Mouse (Mus musculus) bone marrow macrophage, adult 2 months (primary cell): ENCODE measurements around the gene Fam102a. TPM values are rescaled to one million over a fixed set of nuclear protein-coding genes. Genes with fewer than 3 reads are reported as not detected.
A peak's percentile ranks its signal among the peaks of the same experiment; 100 is the strongest.

Experiments
- H3K27ac ChIP-seq: 2 replicates; pipeline ENCODE4 v1.5.1; 2012; ENCODE audit warnings: low read depth, low read length; ENCODE audit not compliant: insufficient read depth
- H3K4me1 ChIP-seq: 2 replicates; pipeline ENCODE4 v1.6.1; 2012; ENCODE audit warnings: low read length; ENCODE audit not compliant: control insufficient read depth, insufficient read depth
- H3K4me3 ChIP-seq: 2 replicates; pipeline ENCODE4 v1.5.1; 2012; ENCODE audit warnings: mild to moderate bottlenecking, low read length, moderate library complexity; ENCODE audit not compliant: insufficient read depth
- CTCF ChIP-seq: IDR thresholded peaks from 2 replicates; pipeline ENCODE4 v1.5.1; 2012; ENCODE audit warnings: low read depth, mild to moderate bottlenecking, low read length, moderate library complexity
- POLR2A ChIP-seq: IDR thresholded peaks from 2 replicates; pipeline ENCODE4 v1.6.1; 2012; ENCODE audit warnings: mild to moderate bottlenecking, low read depth, low read length, borderline replicate concordance
- polyA plus RNA-seq: library from polyadenylated mRNA; stranded (reverse); fragments of >200 nt; gene quantifications from 2 replicates; pipeline ENCODE4 v1.2.4, GENCODE M21; 2012; ENCODE audit not compliant: missing spikeins, insufficient read depth, insufficient read length

The Fam102a gene
- polyA plus RNA-seq, 1 experiment: 4.7 TPM

DNA sequence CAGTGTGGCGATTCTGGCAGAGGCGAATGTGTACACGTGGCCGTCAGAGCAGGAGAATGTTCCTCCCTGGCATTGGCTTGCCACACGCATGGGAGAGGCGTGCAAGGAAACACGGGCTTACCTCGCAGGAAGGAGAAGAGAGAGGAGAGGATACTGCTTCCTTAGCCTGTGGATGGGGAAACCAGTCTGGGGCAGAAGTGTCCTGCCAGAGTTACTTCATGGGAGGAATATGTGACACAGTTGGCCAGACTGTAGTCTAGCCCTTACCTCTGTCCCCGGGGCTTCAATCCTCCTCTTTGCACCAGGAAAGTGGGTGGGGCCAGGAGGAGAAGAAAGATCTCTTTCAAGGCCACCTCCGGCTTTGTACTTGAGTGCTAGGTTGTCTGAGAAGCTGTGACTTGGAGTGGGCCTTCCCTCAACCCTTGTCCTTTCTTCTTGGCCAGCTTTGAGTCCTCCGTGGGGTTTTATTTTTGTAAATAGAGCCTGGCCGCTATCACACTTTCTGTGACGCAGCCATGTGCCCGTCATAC lies 4.4 kb downstream of the Fam102a start:
- TF ChIP-seq POLR2A: no peak
- TF ChIP-seq CTCF: no peak
- no peak overlapping the region for H3K27ac ChIP-seq
- peaks cover 13% of the 10 kb centered on the region for H3K4me1 ChIP-seq

DNA sequence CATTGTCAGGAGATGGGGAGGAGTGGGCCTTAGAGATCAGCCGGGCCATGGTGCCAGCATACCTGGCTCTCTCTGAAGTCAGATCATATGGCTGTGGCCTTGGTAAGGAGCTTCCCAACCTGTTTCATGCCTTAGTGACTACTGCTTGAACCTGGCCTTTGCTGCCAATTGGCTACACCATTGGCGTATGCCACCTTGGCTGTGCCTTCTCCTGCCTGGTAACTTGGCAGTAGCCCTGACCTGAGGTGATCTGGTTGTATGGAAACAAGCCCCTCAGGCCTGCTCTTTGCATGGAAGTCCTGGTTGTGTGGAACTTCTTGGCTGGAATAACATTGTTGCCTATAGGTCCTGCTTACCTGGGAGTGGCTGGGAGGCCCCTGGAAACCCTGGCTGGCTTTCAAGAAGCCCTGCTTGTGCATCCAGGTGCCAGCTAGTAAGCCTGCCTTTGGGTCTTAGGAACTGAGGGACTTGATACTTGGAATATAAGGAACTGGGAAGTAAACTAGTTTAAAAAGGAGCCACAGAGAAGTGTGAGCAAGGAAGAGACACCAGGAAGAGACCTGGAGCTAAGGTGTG lies 6.3 kb downstream of the Fam102a start:
- Histone ChIP-seq H3K4me1 (peaks cover 9% of the 10 kb centered on the region), H3K4me3 (no peak overlapping the region), H3K27ac (no peak overlapping the region)
- no peak for TF ChIP-seq CTCF
- TF ChIP-seq POLR2A: no peak

More for the DNA sequence above, 4.4 kb downstream of the Fam102a start:
- no peak overlapping the region for H3K4me3 ChIP-seq

DNA sequence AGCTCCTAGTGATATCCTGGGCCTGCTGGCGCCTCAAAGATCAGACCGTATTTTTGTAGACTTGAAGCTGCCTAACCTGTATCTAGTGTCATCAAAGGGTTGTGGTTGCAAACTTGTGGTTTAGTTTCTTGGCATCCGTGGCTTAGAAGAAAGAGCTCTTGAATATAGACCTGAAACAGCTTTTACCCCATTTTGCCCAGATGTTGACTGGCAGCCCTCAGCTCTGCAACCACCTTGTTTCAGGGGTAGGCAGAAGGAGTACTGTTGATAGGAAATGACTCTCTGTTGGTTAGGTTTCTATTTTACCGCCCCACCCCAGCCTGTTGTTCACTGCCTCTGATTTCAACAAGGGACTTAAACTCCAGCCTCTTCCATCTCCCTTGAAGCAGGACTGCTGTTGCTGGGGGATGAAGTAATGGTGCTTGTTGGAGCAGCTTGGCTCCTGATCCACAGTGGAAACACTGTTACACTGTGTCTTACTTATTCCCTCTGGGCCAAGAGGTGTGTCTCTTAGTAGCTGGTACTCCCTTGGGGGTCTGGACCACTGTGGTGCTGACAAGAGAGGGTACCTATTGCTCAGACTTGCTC lies 6.9 kb downstream of the Fam102a start:
- H3K4me3 ChIP-seq: no peak overlapping the region
- no peak for TF ChIP-seq POLR2A
- TF ChIP-seq CTCF: no peak
- H3K27ac ChIP-seq: no peak overlapping the region
- H3K4me1 ChIP-seq: peaks cover 10% of the 10 kb centered on the region

DNA sequence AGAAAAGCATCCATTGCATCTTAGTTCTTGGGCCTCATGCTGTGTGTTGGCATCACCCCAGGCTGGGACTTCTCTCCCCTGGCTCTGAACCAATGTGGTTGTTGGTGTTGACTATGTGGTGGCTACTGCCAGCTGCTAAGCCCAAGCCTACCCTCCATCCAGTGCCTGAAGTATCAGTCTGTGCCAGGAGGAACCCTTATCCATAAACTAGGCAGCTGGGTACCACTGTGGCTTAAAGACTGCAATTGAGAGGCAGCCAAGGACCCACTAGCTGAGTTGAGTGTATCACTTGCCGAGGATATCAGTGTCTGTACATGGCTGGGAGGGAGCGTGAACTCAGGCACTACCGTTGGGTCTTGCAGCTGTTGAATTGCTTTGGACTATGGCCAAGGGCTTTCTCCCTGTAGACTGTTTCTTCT lies 7.9 kb downstream of the Fam102a start:
- H3K4me3 ChIP-seq: no peak overlapping the region
- peaks cover 13% of the 10 kb centered on the region for H3K4me1 ChIP-seq
- TF ChIP-seq POLR2A (no peak), CTCF (no peak)
- no peak overlapping the region for H3K27ac ChIP-seq

DNA sequence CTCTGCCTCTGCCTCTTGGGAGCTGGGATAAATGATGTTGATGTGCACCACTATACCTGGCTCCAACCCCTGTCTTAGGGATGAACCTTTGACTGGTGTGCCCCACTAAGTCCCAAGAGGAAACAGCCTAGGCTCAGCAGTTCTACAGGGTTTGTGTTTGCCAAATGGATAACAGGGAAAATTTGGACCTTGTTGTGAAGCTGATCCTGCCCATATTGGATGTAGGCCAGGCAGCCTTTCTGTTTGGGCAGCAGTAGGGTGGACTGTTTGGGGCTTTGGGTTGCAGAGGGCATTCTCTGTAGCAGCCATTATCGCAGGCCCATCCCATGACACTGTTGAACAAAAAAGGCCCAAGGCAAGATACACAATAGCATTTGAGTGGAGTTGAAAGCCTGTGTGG lies 11.8 kb downstream of the Fam102a start:
- Histone ChIP-seq H3K27ac (peak overlapping the region; percentile 62), H3K4me3 (no peak overlapping the region), H3K4me1 (peaks cover 37% of the 10 kb centered on the region)
- no peak for TF ChIP-seq POLR2A
- TF ChIP-seq CTCF: no peak

DNA sequence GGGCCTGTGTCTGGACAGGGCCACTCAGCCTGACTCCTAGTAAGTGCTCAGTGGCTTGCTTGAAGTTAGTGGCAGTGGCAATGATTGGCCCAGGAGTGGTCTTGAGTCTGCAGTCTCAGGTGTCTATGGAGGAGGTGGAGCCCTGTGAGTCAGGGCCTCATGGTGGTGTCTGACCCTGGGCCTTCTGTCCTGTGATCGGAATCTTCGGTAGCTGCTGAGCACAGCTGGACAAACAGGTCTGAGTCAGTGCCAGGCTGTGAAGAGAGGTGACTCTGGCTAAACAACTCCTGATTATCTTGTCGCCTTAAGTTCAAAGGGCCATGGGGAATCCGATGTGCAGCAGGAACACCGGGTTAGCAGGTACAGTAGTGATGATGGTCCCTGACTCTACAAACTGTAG lies 12.2 kb downstream of the Fam102a start:
- H3K4me3 ChIP-seq: no peak overlapping the region
- TF ChIP-seq CTCF (no peak), POLR2A (no peak)
- peaks cover 37% of the 10 kb centered on the region for H3K4me1 ChIP-seq
- peak overlapping the region; percentile 62 for H3K27ac ChIP-seq

DNA sequence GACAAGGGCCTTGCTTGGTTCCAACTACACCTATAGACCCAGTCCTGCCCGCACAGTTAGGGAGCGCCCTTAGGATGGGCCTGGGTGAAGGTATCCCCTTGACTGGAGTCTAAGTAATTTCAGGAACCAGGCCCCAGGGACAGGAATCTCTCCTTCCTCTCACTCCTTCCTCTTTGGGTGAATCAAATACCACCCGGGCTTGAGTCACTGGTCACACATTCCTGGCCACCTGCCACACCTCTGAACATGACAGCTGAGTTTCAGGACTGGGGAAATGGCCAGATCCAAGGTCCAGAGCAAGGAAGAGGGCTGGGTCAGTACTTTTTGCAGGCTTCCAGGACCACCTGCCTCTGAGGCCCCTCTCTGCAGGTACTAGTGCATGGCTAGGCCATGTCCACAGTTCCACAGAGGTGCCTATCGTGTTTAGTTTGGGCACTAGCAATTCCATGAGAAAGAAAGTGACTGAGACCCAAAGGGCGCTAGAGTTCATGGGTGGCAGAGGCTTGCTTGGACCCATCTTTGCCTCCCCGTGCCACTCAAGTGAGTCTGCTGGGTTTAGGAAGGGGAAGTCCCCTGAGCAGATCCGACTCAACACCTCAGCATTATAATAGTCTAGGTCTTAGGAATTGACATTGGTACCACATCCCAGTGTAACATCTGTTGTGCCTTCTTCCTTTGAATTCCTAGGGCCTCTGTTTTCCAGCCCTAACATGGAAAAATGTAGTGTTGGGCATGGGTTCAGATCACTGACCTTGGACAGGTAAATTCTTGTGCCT lies 13.0 kb downstream of the Fam102a start:
- H3K27ac ChIP-seq: peak overlapping the region; percentile 62
- TF ChIP-seq POLR2A (no peak), CTCF (no peak)
- no peak overlapping the region for H3K4me3 ChIP-seq
- H3K4me1 ChIP-seq: peaks cover 37% of the 10 kb centered on the region

DNA sequence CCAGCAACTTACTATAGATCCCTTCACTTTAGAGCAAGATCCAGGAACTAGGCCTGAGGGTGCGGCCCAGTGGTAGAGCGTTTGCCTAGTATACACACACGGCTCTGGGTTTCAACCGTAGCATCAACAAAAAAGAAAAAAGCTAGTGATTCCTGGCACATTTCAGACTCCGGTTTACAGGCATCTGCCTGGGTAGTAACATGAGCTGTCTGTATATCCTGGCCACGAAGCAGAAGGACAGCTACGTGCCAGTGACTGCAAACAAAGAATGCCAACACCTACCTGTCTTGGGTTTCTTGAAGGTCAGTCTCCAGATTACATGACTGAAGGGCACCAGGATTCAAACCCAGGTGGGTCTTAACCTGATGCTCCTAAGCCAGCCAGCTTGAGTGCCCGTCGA lies 14.0 kb downstream of the Fam102a start:
- TF ChIP-seq CTCF: no peak
- no peak for TF ChIP-seq POLR2A
- H3K27ac ChIP-seq: no peak overlapping the region

DNA sequence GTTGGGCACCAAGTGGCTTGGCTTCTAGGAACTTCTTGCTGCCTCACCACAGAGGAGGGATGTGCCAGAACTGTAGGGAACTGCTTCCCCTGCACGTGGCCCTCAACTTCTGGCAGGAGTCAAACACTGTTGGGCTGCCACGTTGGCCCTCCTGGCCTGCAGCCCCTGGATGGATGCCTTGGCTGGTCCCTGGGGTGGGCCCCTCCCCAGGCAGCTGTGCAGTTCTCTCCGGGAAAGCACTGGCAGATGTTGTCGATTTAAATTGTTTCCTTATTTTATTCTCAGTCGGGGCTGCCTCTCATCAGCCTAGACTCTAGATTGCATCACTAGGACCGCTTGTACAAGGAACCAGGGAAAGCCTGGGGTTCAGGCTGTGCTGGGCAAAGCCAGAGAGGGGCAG lies 14.6 kb downstream of the Fam102a start:
- peaks cover 46% of the 10 kb centered on the region for H3K4me1 ChIP-seq
- no peak for TF ChIP-seq CTCF
- no peak for TF ChIP-seq POLR2A
- 0 out of 2 replicates have a peak overlapping the region, but pooled peaks have one; percentile 6 for H3K27ac ChIP-seq
- no peak overlapping the region for H3K4me3 ChIP-seq

More for the DNA sequence above, 14.0 kb downstream of the Fam102a start:
- Histone ChIP-seq H3K4me3 (no peak overlapping the region), H3K4me1 (peaks cover 45% of the 10 kb centered on the region)

DNA sequence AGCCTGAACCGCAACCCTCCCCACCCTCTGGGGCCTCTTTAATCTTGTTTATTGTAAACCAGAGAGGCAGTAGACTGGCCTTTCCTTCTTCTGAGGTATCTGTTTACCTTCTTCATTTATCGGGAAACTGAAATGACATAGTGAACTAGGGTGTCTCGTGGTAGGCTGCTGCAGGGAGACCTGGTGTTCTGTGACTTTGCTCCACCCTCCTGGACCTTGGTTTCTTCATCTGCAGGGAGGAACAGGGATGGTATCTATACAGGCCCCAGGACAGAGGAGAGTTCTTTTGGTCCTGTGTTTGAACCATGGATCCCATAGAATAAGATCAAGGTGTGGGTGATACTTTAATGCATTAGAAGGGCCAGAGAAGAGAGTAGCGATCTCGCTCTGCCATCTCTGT lies 16.1 kb downstream of the Fam102a start:
- no peak overlapping the region for H3K27ac ChIP-seq
- no peak overlapping the region for H3K4me3 ChIP-seq
- no peak for TF ChIP-seq POLR2A
- TF ChIP-seq CTCF: no peak
- H3K4me1 ChIP-seq: peaks cover 50% of the 10 kb centered on the region
